Mouse (Mus musculus) thymus, postnatal 10 days (tissue): ENCODE data around the gene Rptor.

Source experiments
- DNase-seq, 2 experiments: peaks; one replicate each; pipeline ENCODE4 v3.0.0; 2021; ENCODE audit warnings: low spot score in 2 of 2

The Rptor gene

GRCm38 (mm10) chr11:119687966-119688365, 85.3 kb downstream of the Rptor start:
- no peak for DNase-seq

- no peak for DNase-seq
Measured at GRCm38 (mm10) chr11:119689936-119690335, 87.2 kb downstream of the Rptor start.

- DNase-seq = no peak
Measured at GRCm38 (mm10) chr11:119692196-119692910, 89.6 kb downstream of the Rptor start.

- DNase-seq = no peak
Measured at GRCm38 (mm10) chr11:119692911-119693261, 90.2 kb downstream of the Rptor start.

- DNase-seq = no peak
Measured at GRCm38 (mm10) chr11:119694146-119694860, 91.6 kb downstream of the Rptor start.

- no peak for DNase-seq
Measured at GRCm38 (mm10) chr11:119696401-119696800, 93.7 kb downstream of the Rptor start.

GRCm38 (mm10) chr11:119705381-119706066, 102.8 kb downstream of the Rptor start:
- DNase-seq = no peak

- DNase-seq = no peak
Measured at GRCm38 (mm10) chr11:119707259-119707658, 104.6 kb downstream of the Rptor start.

GRCm38 (mm10) chr11:119709239-119709638, 106.5 kb downstream of the Rptor start:
- DNase-seq = no peak

GRCm38 (mm10) chr11:119710338-119710737, 107.6 kb downstream of the Rptor start:
- no peak for DNase-seq

GRCm38 (mm10) chr11:119710822-119711221, 108.1 kb downstream of the Rptor start:
- no peak for DNase-seq

GRCm38 (mm10) chr11:119715437-119715836, 112.7 kb downstream of the Rptor start:
- DNase-seq = no peak

GRCm38 (mm10) chr11:119715841-119716596, 113.3 kb downstream of the Rptor start:
- no peak for DNase-seq

- DNase-seq = no peak
Measured at GRCm38 (mm10) chr11:119718115-119718514, 115.4 kb downstream of the Rptor start.

GRCm38 (mm10) chr11:119720101-119721048, 117.7 kb downstream of the Rptor start:
- DNase-seq = no peak

GRCm38 (mm10) chr11:119724709-119725108, 122.0 kb downstream of the Rptor start:
- no peak for DNase-seq

- DNase-seq = no peak
Measured at GRCm38 (mm10) chr11:119731382-119731781, 128.7 kb downstream of the Rptor start.

- no peak for DNase-seq
Measured at GRCm38 (mm10) chr11:119732362-119732761, 129.7 kb downstream of the Rptor start.

- no peak for DNase-seq
Measured at GRCm38 (mm10) chr11:119732961-119733656, 130.4 kb downstream of the Rptor start.

GRCm38 (mm10) chr11:119733657-119733990, 130.9 kb downstream of the Rptor start:
- DNase-seq = no peak
